9 mouse cellular contexts compared by ENCODE assay signal in the genomic region with DNA sequence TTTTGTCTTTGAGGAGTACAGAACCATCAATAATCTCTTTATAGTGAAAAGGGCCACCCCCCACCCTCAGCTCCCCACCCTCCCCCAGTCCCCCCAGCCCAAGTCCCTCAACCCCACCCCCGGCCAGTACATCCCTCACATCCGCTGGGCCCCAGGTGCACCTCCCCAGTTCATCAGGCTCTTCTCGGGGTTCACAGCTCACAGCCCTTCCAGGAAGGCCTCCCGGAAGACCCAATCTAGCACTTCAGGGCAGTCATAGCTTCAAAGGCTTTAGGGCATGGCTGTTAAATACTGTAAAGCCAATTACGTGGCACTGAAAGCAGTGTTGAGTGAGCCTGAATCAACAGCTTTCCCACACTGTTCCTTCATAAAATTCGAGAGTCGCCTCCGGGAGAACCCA. TPM values are rescaled to one million over a fixed set of nuclear protein-coding genes. Genes with fewer than 3 reads are reported as not detected.
DNase-seq lines count a peak whose midpoint lies in the region; ATAC-seq lines count a peak whose summit lies in the region.
"Had no signal": no experiment of that assay in that cellular context is flagged by ENCODE, and none has a peak within 500 bp of the region (broad histone marks: within the 10 kb centered on the region; RNA-seq: fewer than 3 reads in every experiment).

No protein-coding gene starts in this region.

- H3K27me3 ChIP-seq in kidney, embryonic 16.5 days (ENCODE audit: insufficient read depth, low read length): peaks cover 9% of the 10 kb centered on the region; the same call in 1 of the 2 replicates
- H3K27me3 ChIP-seq in embryonic facial prominence, embryonic 14.5 days (replicated peaks; ENCODE audit: control insufficient read depth, insufficient read depth, low read length): peaks cover 12% of the 10 kb centered on the region
- peaks cover 7% of the 10 kb centered on the region for H3K27me3 ChIP-seq in neural tube, embryonic 12.5 days (replicated peaks)

- H3K4me3 ChIP-seq in kidney, embryonic 16.5 days (ENCODE audit: low read length): peak overlapping the region; percentile 10; the same call in 1 of the 2 replicates
- no peak overlapping the region for H3K4me3 ChIP-seq in embryonic facial prominence, embryonic 14.5 days (ENCODE audit: low read depth, low read length)
- H3K4me3 ChIP-seq in neural tube, embryonic 12.5 days: no peak overlapping the region
- H3K4me3 ChIP-seq: liver, embryonic 12.5 days had no signal

- peak overlapping the region; percentile 42 for H3K4me2 ChIP-seq in kidney, embryonic 16.5 days (replicated peaks; ENCODE audit: low read depth, low read length)
- H3K4me2 ChIP-seq in embryonic facial prominence, embryonic 14.5 days (ENCODE audit: low read depth, low read length): peak overlapping the region; percentile 41
- peak overlapping the region; percentile 49 for H3K4me2 ChIP-seq in neural tube, embryonic 12.5 days (replicated peaks)
- H3K4me2 ChIP-seq: liver, embryonic 12.5 days had no signal

- H3K9ac ChIP-seq in kidney, embryonic 16.5 days (replicated peaks; ENCODE audit: low read length): no peak overlapping the region
- H3K9ac ChIP-seq in embryonic facial prominence, embryonic 14.5 days (ENCODE audit: low read depth, low read length): 0 out of 2 replicates have a peak overlapping the region, but pooled peaks have one; percentile 0
- no peak overlapping the region for H3K9ac ChIP-seq in neural tube, embryonic 12.5 days
- H3K9ac ChIP-seq: liver, embryonic 12.5 days had no signal

- no peak overlapping the region for H3K27ac ChIP-seq in kidney, embryonic 16.5 days (ENCODE audit: low read length)
- H3K27ac ChIP-seq in embryonic facial prominence, embryonic 14.5 days (replicated peaks; ENCODE audit: low read depth, low read length): no peak overlapping the region
- H3K27ac ChIP-seq in neural tube, embryonic 12.5 days: no peak overlapping the region
- H3K27ac ChIP-seq: liver, embryonic 12.5 days had no signal

- ATAC-seq in kidney, embryonic 16.5 days (ENCODE audit: low FRiP score, low TSS enrichment): no peak
- ATAC-seq in embryonic facial prominence, embryonic 14.5 days (ENCODE audit: low read depth): no peak
- ATAC-seq in neural tube, embryonic 12.5 days (ENCODE audit: low FRiP score, low read depth): no peak
- ATAC-seq: liver, embryonic 12.5 days had no signal

- no peak for DNase-seq in kidney, adult 8-10 months
- peak; percentile 58 for DNase-seq in CD4-positive helper T cell, adult 2 months (ENCODE audit: low read depth, low spot score)
- DNase-seq in embryonic facial prominence, embryonic 14.5 days (ENCODE audit: low spot score): no peak
- no peak for DNase-seq in cerebellum, adult 11 months
- no peak for DNase-seq in embryo, embryonic 11 days
- DNase-seq: cerebellum, postnatal 25 days had no signal

- H3K4me1 ChIP-seq in kidney, embryonic 16.5 days (ENCODE audit: insufficient read depth, low read length): peaks cover 29% of the 10 kb centered on the region
- peaks cover 2% of the 10 kb centered on the region; the same call in 1 of the 2 replicates for H3K4me1 ChIP-seq in embryonic facial prominence, embryonic 14.5 days (ENCODE audit: control insufficient read depth, insufficient read depth, low read length)
- peaks cover 32% of the 10 kb centered on the region for H3K4me1 ChIP-seq in neural tube, embryonic 12.5 days

- peaks cover 18% of the 10 kb centered on the region for H3K36me3 ChIP-seq in kidney, embryonic 16.5 days (ENCODE audit: insufficient read depth, low read length)
- peaks cover 16% of the 10 kb centered on the region; the same call in 1 of the 2 replicates for H3K36me3 ChIP-seq in embryonic facial prominence, embryonic 14.5 days (ENCODE audit: control insufficient read depth, insufficient read depth, low read length)
- peaks cover 27% of the 10 kb centered on the region for H3K36me3 ChIP-seq in neural tube, embryonic 12.5 days
- H3K36me3 ChIP-seq: liver, embryonic 12.5 days had no signal

- H3K9me3 ChIP-seq in kidney, embryonic 16.5 days (ENCODE audit: low read length): peaks cover 20% of the 10 kb centered on the region
- H3K9me3 ChIP-seq in embryonic facial prominence, embryonic 14.5 days (ENCODE audit: control insufficient read depth, low read length): peaks cover 11% of the 10 kb centered on the region; the same call in 1 of the 2 replicates
- H3K9me3 ChIP-seq in neural tube, embryonic 12.5 days: peaks cover 17% of the 10 kb centered on the region

- WGBS in kidney, embryonic 16.5 days: 25% methylated on average over 8 of the region's 8 CpGs
- WGBS in embryonic facial prominence, embryonic 14.5 days: 60% methylated on average over 8 of the region's 8 CpGs
- WGBS in neural tube, embryonic 12.5 days: 30% methylated on average over 8 of the region's 8 CpGs

RNA-seq across cellular contexts. Expression of gene Celsr1, which starts 5.7 kb away (rescaled TPM):
- 3.5 and 3.9 TPM in 2 replicates for polyA plus RNA-seq in kidney, embryonic 16.5 days (2015; fragmentation: Nextera tagmentation; extraction: Ambion mirVana)
- polyA plus RNA-seq in embryonic facial prominence, embryonic 14.5 days (2014; fragmentation: Nextera tagmentation; extraction: Ambion mirVana): 5.5 TPM in 2 replicates
- polyA plus RNA-seq in neural tube, embryonic 12.5 days (2016; fragmentation: Nextera tagmentation; extraction: Ambion mirVana): 3.6 TPM in 2 replicates

RNA-seq across cellular contexts. Expression of gene Gramd4, which starts 29.6 kb away (rescaled TPM):
- 12.1 and 14.9 TPM in 2 replicates for polyA plus RNA-seq in kidney, embryonic 16.5 days (2015; fragmentation: Nextera tagmentation; extraction: Ambion mirVana)
- polyA plus RNA-seq in embryonic facial prominence, embryonic 14.5 days (2014; fragmentation: Nextera tagmentation; extraction: Ambion mirVana): 7.6 and 10.8 TPM in 2 replicates
- polyA plus RNA-seq in neural tube, embryonic 12.5 days (2016; fragmentation: Nextera tagmentation; extraction: Ambion mirVana): 29.9 and 33.3 TPM in 2 replicates
